Mouse (Mus musculus) monocyte, adult 2 months (primary cell): ENCODE measurements around the gene Gys1.
"Not testable (repeated sequence)": the region's sequence is repeated elsewhere in the genome, so short reads cannot be mapped to it uniquely, and the experiment has no call there.

Experiments used
- DNase-seq, 2 experiments: peaks; one replicate each; pipeline ENCODE4 v3.0.0; 2022; ENCODE audit warnings: low spot score in 2 of 2, low read depth in 1 of 2

Gys1 gene

GRCm38 (mm10) chr7:45476453-45476852 lies 41.8 kb downstream of the Gys1 start:
- no peak for DNase-seq

GRCm38 (mm10) chr7:45477003-45477402 lies 42.4 kb downstream of the Gys1 start:
- DNase-seq: peak in 1 of 2 experiments; percentile 33

GRCm38 (mm10) chr7:45478774-45479173 lies 44.1 kb downstream of the Gys1 start:
- DNase-seq: no peak

- DNase-seq: not testable (repeated sequence)
Observed at GRCm38 (mm10) chr7:45480310-45480709, 45.7 kb downstream of the Gys1 start.

- no peak for DNase-seq
Observed at GRCm38 (mm10) chr7:45481374-45481927, 46.8 kb downstream of the Gys1 start, which contains the start of gene Tulp2. TSS of gene Tulp2 (plus strand) at chr7:45481877.

- no peak for DNase-seq
Observed at GRCm38 (mm10) chr7:45482166-45482565, 47.5 kb downstream of the Gys1 start.

GRCm38 (mm10) chr7:45484985-45485384 lies 50.3 kb downstream of the Gys1 start:
- not testable (repeated sequence) for DNase-seq

GRCm38 (mm10) chr7:45486158-45486557 lies 51.5 kb downstream of the Gys1 start:
- no peak for DNase-seq

GRCm38 (mm10) chr7:45486761-45487415 lies 52.2 kb downstream of the Gys1 start, which contains the start of gene Gm45808:
TSS of gene Gm45808 (minus strand) at chr7:45486811.
- no peak for DNase-seq

- DNase-seq: no peak
Observed at GRCm38 (mm10) chr7:45487861-45488292, 53.2 kb downstream of the Gys1 start.

GRCm38 (mm10) chr7:45488293-45489204 lies 53.9 kb downstream of the Gys1 start, which contains the start of gene Dhdh:
TSS of gene Dhdh (minus strand) at chr7:45488805.
- peak; percentile 41 to 55 for DNase-seq

- DNase-seq: no peak
Observed at GRCm38 (mm10) chr7:45489578-45489977, 54.9 kb downstream of the Gys1 start.

GRCm38 (mm10) chr7:45490822-45491221 lies 56.2 kb downstream of the Gys1 start:
- no peak for DNase-seq

- no peak for DNase-seq
Observed at GRCm38 (mm10) chr7:45491264-45491663, 56.6 kb downstream of the Gys1 start.

- no peak for DNase-seq
Observed at GRCm38 (mm10) chr7:45492225-45492844, 57.7 kb downstream of the Gys1 start.

- no peak for DNase-seq
Observed at GRCm38 (mm10) chr7:45492951-45493350, 58.3 kb downstream of the Gys1 start.

GRCm38 (mm10) chr7:45494548-45494947 lies 59.9 kb downstream of the Gys1 start:
- DNase-seq: no peak

GRCm38 (mm10) chr7:45498427-45498826 lies 63.8 kb downstream of the Gys1 start:
- DNase-seq: no peak
